Mouse (Mus musculus): ENCODE data around the gene Psma4. TPM values are rescaled to one million over a fixed set of nuclear protein-coding genes. Genes with fewer than 3 reads are reported as not detected.
"Not testable (repeated sequence)": the region's sequence is repeated elsewhere in the genome, so short reads cannot be mapped to it uniquely, and the experiment has no call there.

Psma4 gene
- total and polyA plus RNA-seq, 2 experiments from 2014 or later, result 188 to 231 TPM

DNA sequence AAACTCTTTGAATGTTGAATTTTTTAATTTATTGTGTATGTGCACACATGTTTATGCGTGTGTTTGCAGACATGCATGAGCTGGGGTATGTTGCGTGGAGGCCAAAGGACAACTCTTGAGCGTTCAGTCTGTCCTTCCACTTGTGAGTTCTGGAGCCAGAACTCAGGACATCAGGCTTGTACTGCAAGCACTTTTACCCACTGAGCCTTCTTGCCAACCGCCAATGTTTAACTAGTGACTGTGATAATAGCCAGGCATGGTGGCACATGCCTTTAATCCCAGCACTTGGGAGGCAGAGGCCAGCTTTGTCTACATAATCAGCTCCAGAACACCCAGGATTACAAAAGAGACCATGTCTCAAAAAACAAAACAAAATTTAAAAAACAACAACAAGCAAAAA is 8.5 kb upstream of the Psma4 start:
- Histone ChIP-seq H3K4me2 (ENCODE audit: low read depth, low read length, poor library complexity, severe bottlenecking) (no peak overlapping the region), H3K4me3 (ENCODE audit: low read depth, low read length) (no peak overlapping the region), H3K9ac (replicated peaks; ENCODE audit: low read length, poor library complexity, severe bottlenecking) (no peak overlapping the region), H3K27ac (ENCODE audit: low read depth, low read length) (no peak overlapping the region), H3K4me1 (ENCODE audit: insufficient read depth, low read length) (no peaks in the 10 kb centered on the region), H3K36me3 (ENCODE audit: insufficient read depth, low read length) (peaks cover 3% of the 10 kb centered on the region; the same call in 1 of the 2 replicates), H3K27me3 (ENCODE audit: insufficient read depth, low read length) (no peaks in the 10 kb centered on the region), H3K9me3 (ENCODE audit: low read length) (no peaks in the 10 kb centered on the region)
- ATAC-seq (ENCODE audit: low FRiP score) (no peak), DNase-seq (ENCODE audit: low spot score) (no peak)
- TF ChIP-seq CTCF (IDR thresholded peaks at IDR 0.05), result no peak
- 93% methylated on average over 4 of the region's 4 CpGs for WGBS

DNA sequence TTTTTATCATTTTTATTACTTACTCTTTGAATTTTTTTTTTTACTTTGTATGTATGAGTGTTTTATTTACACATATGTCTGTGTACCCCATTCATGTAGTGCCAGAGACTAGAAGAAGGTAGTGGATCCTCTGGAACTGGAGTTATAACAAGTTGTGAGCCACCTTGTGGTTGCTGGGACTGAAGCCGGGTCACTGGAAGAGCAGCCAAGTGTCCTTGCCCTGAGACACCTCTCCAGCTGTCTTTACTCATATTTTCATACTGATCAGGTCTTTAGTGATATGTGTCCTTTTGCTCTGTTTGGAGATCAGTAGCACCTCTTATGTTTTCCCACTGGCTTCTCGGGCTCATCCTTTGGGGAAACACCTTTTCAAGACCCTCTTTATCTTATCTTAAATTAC is 6.1 kb upstream of the Psma4 start:
- ATAC-seq (ENCODE audit: low FRiP score) (no peak), DNase-seq (ENCODE audit: low spot score) (no peak)
- no peaks in the 10 kb centered on the region for H3K4me1 ChIP-seq (ENCODE audit: insufficient read depth, low read length)
- no peak overlapping the region for H3K4me2 ChIP-seq (ENCODE audit: low read depth, low read length, poor library complexity, severe bottlenecking)
- WGBS, result 71% methylated on average over 2 of the region's 2 CpGs
- no peaks in the 10 kb centered on the region for H3K9me3 ChIP-seq (ENCODE audit: low read length)
- no peak overlapping the region for H3K27ac ChIP-seq (ENCODE audit: low read depth, low read length)
- no peak overlapping the region for H3K4me3 ChIP-seq (ENCODE audit: low read depth, low read length)
- no peaks in the 10 kb centered on the region for H3K27me3 ChIP-seq (ENCODE audit: insufficient read depth, low read length)
- peaks cover 3% of the 10 kb centered on the region; the same call in 1 of the 2 replicates for H3K36me3 ChIP-seq (ENCODE audit: insufficient read depth, low read length)
- no peak overlapping the region for H3K9ac ChIP-seq (replicated peaks; ENCODE audit: low read length, poor library complexity, severe bottlenecking)
- TF ChIP-seq CTCF (IDR thresholded peaks at IDR 0.05), result 0 out of 2 replicates have a peak, but pooled peaks have one; percentile 12

DNA sequence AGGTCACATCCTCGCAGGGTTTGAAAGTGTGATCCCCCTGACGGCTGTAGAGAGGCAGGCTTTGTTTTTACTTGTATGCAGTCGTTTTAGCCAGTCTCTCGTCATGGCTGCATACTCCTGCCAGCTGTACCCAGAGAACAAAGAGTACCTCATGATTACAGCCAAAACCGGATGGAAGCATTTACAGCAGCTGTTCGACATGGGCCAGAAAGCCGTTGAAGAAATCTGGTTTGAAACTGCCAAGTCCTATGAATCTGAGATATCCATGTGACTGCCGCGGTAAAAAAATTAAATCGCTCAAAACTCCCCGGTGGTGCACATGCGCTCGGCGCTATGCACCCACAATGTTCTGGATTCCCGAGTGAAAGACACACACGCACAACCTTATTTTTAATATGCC is 4.3 kb upstream of the Psma4 start:
- no peaks in the 10 kb centered on the region for H3K4me1 ChIP-seq (ENCODE audit: insufficient read depth, low read length)
- no peak overlapping the region for H3K4me2 ChIP-seq (ENCODE audit: low read depth, low read length, poor library complexity, severe bottlenecking)
- 75% methylated on average over 16 of the region's 16 CpGs for WGBS
- H3K36me3 ChIP-seq (ENCODE audit: insufficient read depth, low read length), result peaks cover 3% of the 10 kb centered on the region; the same call in 1 of the 2 replicates
- H3K4me3 ChIP-seq (ENCODE audit: low read depth, low read length), result no peak overlapping the region
- H3K27me3 ChIP-seq (ENCODE audit: insufficient read depth, low read length), result no peaks in the 10 kb centered on the region
- no peaks in the 10 kb centered on the region for H3K9me3 ChIP-seq (ENCODE audit: low read length)
- no peak overlapping the region for H3K9ac ChIP-seq (replicated peaks; ENCODE audit: low read length, poor library complexity, severe bottlenecking)
- ATAC-seq (ENCODE audit: low FRiP score) (no peak), DNase-seq (ENCODE audit: low spot score) (no peak)
- TF ChIP-seq CTCF (IDR thresholded peaks at IDR 0.05), result no peak
- H3K27ac ChIP-seq (ENCODE audit: low read depth, low read length), result no peak overlapping the region

DNA sequence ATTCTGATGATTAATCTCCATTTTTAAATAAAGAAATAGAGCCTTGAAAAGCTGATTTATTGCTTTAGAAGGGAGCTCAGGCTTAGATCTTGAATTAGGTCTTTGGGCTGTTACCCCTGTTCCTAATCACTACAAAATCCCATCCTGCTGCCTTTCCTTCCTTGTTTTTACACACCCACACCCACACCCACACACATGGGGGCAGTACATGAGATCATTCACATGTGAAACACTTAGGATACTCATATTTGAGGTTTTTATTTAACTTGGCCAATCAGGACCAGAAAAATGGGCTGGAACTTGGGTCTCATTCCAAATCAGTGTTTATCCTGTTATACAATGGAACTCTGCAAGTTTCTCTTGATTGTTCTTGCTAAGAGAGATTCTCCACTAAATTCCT is 1.1 kb upstream of the Psma4 start:
- no peak for DNase-seq (ENCODE audit: low spot score)
- peaks cover 13% of the 10 kb centered on the region for H3K36me3 ChIP-seq (ENCODE audit: insufficient read depth, low read length)

DNA sequence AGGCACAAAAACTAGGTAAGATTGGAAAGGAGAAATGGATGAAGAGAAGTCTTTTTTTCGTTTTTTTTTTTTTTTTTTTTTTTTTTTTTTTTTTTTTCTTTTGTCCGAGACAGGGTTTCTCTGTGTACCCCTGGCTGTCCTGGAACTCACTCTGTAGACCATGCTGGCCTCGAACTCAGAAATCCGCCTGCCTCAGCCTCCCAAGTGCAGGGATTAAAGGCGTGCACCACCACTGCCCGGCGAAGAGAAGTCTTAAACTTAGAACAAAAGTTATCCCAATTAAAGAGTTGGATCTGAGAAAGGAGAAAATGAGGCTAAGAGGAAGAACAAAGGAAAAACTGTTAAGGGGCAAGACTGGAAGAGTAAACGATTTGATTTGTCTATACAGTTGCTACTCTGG is 428 bp upstream of the Psma4 start:
- H3K9me3 ChIP-seq (ENCODE audit: low read length); H3K4me1 ChIP-seq (ENCODE audit: insufficient read depth, low read length); ATAC-seq (ENCODE audit: low FRiP score); H3K27me3 ChIP-seq (ENCODE audit: insufficient read depth, low read length); H3K9ac ChIP-seq (replicated peaks; ENCODE audit: low read length, poor library complexity, severe bottlenecking); DNase-seq (ENCODE audit: low spot score): not testable (repeated sequence)
- Histone ChIP-seq H3K4me2 (ENCODE audit: low read depth, low read length, poor library complexity, severe bottlenecking) (peak overlapping the region; percentile 56), H3K27ac (ENCODE audit: low read depth, low read length) (peak overlapping the region; percentile 92), H3K4me3 (ENCODE audit: low read depth, low read length) (peak overlapping the region; percentile 81), H3K36me3 (ENCODE audit: insufficient read depth, low read length) (peaks cover 13% of the 10 kb centered on the region)
- WGBS, result 49% methylated on average over 8 of the region's 8 CpGs

More for the DNA sequence above, 1.1 kb upstream of the Psma4 start:
- H3K4me3 ChIP-seq (ENCODE audit: low read depth, low read length), result no peak overlapping the region
- H3K27ac ChIP-seq (ENCODE audit: low read depth, low read length), result no peak overlapping the region
- no peaks in the 10 kb centered on the region for H3K27me3 ChIP-seq (ENCODE audit: insufficient read depth, low read length)
- H3K9me3 ChIP-seq (ENCODE audit: low read length), result no peaks in the 10 kb centered on the region
- no peak for TF ChIP-seq CTCF (IDR thresholded peaks at IDR 0.05)
- peaks cover 8% of the 10 kb centered on the region; the same call in 1 of the 2 replicates for H3K4me1 ChIP-seq (ENCODE audit: insufficient read depth, low read length)
- no peak overlapping the region for H3K4me2 ChIP-seq (ENCODE audit: low read depth, low read length, poor library complexity, severe bottlenecking)
- ATAC-seq (ENCODE audit: low FRiP score), result no peak
- H3K9ac ChIP-seq (replicated peaks; ENCODE audit: low read length, poor library complexity, severe bottlenecking), result no peak overlapping the region

DNA sequence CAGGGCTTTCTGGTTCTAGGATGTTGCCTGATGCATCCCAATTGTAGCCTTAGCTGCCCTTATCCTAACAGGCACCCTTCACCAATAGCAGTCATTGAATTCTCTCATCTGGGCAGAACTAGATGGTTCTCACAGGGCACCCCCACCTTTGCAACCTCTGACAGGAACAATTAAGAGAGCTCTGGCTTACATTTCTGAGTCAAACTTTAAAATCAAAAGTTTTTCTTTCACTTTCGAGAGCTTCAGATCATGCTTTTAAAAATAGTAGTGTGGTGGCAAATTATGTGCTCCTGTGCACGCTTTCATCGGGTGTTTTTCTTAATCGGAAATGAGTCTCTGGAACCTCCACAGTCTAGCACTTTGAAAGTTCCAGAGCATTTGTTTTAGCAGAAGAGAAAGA is 10.5 kb downstream of the Psma4 start:
- no peak overlapping the region for H3K4me2 ChIP-seq (ENCODE audit: low read depth, low read length, poor library complexity, severe bottlenecking)
- no peak for DNase-seq (ENCODE audit: low spot score)
- no peak overlapping the region for H3K4me3 ChIP-seq (ENCODE audit: low read depth, low read length)
- H3K9me3 ChIP-seq (ENCODE audit: low read length), result no peaks in the 10 kb centered on the region
- H3K36me3 ChIP-seq (ENCODE audit: insufficient read depth, low read length), result peaks cover 33% of the 10 kb centered on the region
- no peaks in the 10 kb centered on the region for H3K4me1 ChIP-seq (ENCODE audit: insufficient read depth, low read length)
- no peak for ATAC-seq (ENCODE audit: low FRiP score)
- 97% methylated on average over 4 of the region's 4 CpGs for WGBS
- H3K9ac ChIP-seq (replicated peaks; ENCODE audit: low read length, poor library complexity, severe bottlenecking), result no peak overlapping the region
- no peaks in the 10 kb centered on the region for H3K27me3 ChIP-seq (ENCODE audit: insufficient read depth, low read length)
- H3K27ac ChIP-seq (ENCODE audit: low read depth, low read length), result no peak overlapping the region
- no peak for TF ChIP-seq CTCF (IDR thresholded peaks at IDR 0.05)
